Mouse (Mus musculus): ENCODE results near the gene Slc7a14. TPM values are rescaled to one million over a fixed set of nuclear protein-coding genes. Genes with fewer than 3 reads are reported as not detected.
A peak's percentile ranks its signal among the peaks of the same experiment; 100 is the strongest.

Gene Slc7a14
- polyA plus RNA-seq, 1 experiment from 2014 or later = 1.6 TPM

DNA sequence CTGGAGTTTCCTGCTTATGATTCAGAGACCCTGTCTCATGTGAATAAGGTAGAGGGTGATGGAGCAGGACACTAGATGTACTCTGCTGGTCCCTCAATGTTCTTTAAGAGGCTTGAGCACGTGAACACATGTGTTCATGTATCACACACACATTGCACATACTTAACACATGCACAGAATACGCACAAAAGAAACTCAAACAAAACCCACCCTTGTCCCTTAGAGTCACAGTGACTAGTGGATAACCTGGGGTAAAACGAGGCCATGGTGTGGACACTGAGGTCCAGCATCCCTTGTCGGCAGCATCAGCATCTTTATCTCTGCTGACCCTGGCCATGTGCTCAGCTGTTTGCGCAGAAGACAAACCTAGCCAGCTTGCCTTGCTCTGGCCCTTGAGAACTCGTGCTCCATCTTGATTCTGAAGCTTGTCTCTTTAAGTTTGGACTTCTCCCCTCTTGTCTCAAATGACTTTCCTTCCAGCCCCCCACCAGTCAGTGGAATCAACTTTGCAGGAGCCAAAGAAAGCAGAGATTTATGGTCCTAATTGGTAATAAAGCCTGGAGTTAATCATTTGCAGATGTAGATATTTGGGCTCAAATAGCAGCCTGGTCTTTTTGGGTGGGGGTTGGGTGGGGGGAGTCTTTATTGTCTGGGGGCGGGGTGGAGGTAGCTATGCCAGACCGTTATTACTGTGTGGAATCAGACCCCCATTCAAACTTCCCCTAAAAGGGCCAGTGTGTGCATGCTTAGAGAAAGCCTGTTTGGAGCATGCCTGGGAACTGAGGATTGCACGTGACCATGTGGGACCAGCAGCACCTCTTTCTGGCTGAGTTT, 97.8 kb downstream of the Slc7a14 start:
- Histone ChIP-seq H3K4me2 (replicated peaks; ENCODE audit: low read depth, low read length) (no peak overlapping the region), H3K9ac (replicated peaks; ENCODE audit: low read depth, low read length) (no peak overlapping the region), H3K36me3 (ENCODE audit: control insufficient read depth, insufficient read depth, low read length) (no peaks in the 10 kb centered on the region), H3K4me1 (ENCODE audit: control insufficient read depth, insufficient read depth, low read length) (0 out of 2 replicates have a peak, but pooled peaks cover 6% of the 10 kb centered on the region), H3K27ac (ENCODE audit: low read length) (no peak overlapping the region), H3K9me3 (ENCODE audit: control insufficient read depth, low read depth, low read length) (no peaks in the 10 kb centered on the region), H3K27me3 (ENCODE audit: control insufficient read depth, insufficient read depth, low read length) (no peaks in the 10 kb centered on the region), H3K4me3 (ENCODE audit: low read depth, low read length) (no peak overlapping the region)
- 47% methylated on average over 9 of the region's 9 CpGs for WGBS
- no peak for ATAC-seq (ENCODE audit: insufficient number of reproducible peaks, insufficient read depth, low FRiP score, low read depth)

DNA sequence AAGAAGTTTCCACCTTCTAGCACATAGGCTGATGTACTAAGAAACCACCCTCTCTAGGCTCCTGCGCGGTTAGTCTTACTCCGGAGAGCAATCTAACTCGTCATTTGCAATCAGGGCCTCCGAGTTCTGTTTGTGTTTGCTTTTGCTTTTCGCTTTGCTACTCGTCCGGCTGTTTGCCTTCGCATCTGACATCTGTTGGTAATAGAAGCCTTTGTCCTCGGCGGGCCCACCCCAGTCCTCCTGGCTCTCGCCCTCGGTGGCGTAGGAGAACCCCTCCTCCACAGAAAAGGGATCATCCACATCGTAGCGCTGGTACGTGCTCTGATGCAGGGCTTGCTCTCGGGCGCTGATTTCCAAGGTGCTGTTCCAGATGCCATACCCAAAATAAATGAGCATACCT, 101.2 kb downstream of the Slc7a14 start:
- Histone ChIP-seq H3K4me3 (ENCODE audit: low read depth, low read length) (no peak overlapping the region), H3K4me2 (replicated peaks; ENCODE audit: low read depth, low read length) (peak overlapping the region; percentile 28), H3K9ac (replicated peaks; ENCODE audit: low read depth, low read length) (no peak overlapping the region), H3K4me1 (ENCODE audit: control insufficient read depth, insufficient read depth, low read length) (0 out of 2 replicates have a peak, but pooled peaks cover 6% of the 10 kb centered on the region), H3K27ac (ENCODE audit: low read length) (no peak overlapping the region), H3K36me3 (ENCODE audit: control insufficient read depth, insufficient read depth, low read length) (no peaks in the 10 kb centered on the region), H3K9me3 (ENCODE audit: control insufficient read depth, low read depth, low read length) (no peaks in the 10 kb centered on the region), H3K27me3 (ENCODE audit: control insufficient read depth, insufficient read depth, low read length) (no peaks in the 10 kb centered on the region)
- ATAC-seq (ENCODE audit: insufficient number of reproducible peaks, insufficient read depth, low FRiP score, low read depth) = no peak
- 8% methylated on average over 19 of the region's 19 CpGs for WGBS

DNA sequence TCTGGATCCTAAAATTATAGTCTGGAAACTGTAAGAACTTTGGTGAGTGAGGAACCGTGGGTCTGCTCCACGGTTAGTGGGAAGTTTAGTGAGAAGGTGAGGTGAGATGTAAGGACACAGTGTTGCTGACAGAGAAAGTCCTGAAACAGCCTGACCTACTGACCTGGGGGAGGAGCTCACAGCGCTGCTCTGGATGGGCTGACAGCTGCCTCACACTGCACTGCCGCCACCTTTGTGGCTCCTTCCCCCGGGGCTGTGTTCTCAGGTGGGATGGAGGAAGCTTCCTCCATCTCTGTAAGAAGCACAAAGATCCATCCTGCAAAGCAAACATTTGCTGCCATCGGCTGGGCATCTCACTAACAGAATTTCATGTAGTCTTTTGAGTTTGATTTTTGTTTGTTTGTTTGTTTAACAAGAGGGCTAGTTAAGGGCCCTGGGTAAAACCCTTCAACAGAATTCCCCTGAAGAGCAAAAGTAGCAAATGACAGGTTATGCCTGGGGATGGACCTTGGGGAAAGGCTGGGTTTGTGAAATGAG, 101.7 kb downstream of the Slc7a14 start:
- no peak for ATAC-seq (ENCODE audit: insufficient number of reproducible peaks, insufficient read depth, low FRiP score, low read depth)
- H3K4me2 ChIP-seq (replicated peaks; ENCODE audit: low read depth, low read length) = peak overlapping the region; percentile 28; the same call in 1 of the 2 replicates
- WGBS = 12% methylated on average over 6 of the region's 6 CpGs

DNA sequence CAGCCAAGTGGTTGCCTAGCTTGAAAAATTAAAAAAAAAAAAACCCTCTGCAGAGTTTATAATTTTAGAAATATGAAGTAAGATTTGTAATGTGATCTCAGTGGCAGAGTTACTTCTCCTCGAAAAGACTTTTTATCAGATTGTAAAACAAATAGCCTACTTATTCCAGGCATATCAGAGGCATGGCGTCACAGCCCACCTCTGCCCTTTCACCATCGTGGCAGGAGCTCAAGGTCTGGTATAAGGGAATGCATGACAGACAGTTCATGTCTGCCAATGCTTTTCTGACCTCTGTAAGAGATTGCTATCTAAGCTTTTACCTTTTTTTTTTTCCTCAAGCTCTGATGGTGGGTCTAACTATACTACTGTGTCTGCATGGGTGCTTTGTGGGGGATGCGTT, 102.1 kb downstream of the Slc7a14 start:
- no peaks in the 10 kb centered on the region for H3K9me3 ChIP-seq (ENCODE audit: control insufficient read depth, low read depth, low read length)
- H3K4me1 ChIP-seq (ENCODE audit: control insufficient read depth, insufficient read depth, low read length) = 0 out of 2 replicates have a peak, but pooled peaks cover 6% of the 10 kb centered on the region
- no peaks in the 10 kb centered on the region for H3K27me3 ChIP-seq (ENCODE audit: control insufficient read depth, insufficient read depth, low read length)
- H3K27ac ChIP-seq (ENCODE audit: low read length) = no peak overlapping the region
- no peaks in the 10 kb centered on the region for H3K36me3 ChIP-seq (ENCODE audit: control insufficient read depth, insufficient read depth, low read length)
- H3K4me2 ChIP-seq (replicated peaks; ENCODE audit: low read depth, low read length) = no peak overlapping the region
- ATAC-seq (ENCODE audit: insufficient number of reproducible peaks, insufficient read depth, low FRiP score, low read depth) = no peak
- no peak overlapping the region for H3K9ac ChIP-seq (replicated peaks; ENCODE audit: low read depth, low read length)
- H3K4me3 ChIP-seq (ENCODE audit: low read depth, low read length) = no peak overlapping the region
- WGBS = 36% methylated on average over 4 of the region's 4 CpGs

More for the DNA sequence above, 101.7 kb downstream of the Slc7a14 start:
- Histone ChIP-seq H3K27ac (ENCODE audit: low read length) (no peak overlapping the region), H3K9me3 (ENCODE audit: control insufficient read depth, low read depth, low read length) (no peaks in the 10 kb centered on the region), H3K27me3 (ENCODE audit: control insufficient read depth, insufficient read depth, low read length) (no peaks in the 10 kb centered on the region), H3K9ac (replicated peaks; ENCODE audit: low read depth, low read length) (no peak overlapping the region), H3K4me3 (ENCODE audit: low read depth, low read length) (no peak overlapping the region), H3K4me1 (ENCODE audit: control insufficient read depth, insufficient read depth, low read length) (0 out of 2 replicates have a peak, but pooled peaks cover 6% of the 10 kb centered on the region), H3K36me3 (ENCODE audit: control insufficient read depth, insufficient read depth, low read length) (no peaks in the 10 kb centered on the region)

DNA sequence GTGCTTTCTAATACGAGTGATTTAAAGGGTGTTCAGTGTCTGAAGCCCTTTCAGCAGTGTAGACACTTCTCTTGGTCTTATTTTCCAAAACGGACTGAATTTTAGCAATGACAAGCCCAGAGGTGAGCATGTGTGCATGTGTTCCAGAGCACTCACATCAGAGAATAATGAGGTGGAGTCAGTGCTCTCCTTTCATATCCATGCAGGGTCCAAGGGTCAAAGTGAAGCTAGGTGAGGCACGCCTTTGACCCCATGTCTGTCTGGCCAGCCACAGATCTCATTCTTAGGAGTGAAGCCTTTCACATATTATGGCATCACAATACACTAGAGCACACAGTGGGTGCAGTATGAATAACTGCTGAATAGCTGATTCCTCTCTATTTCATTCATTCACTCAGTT, 105.0 kb downstream of the Slc7a14 start:
- Histone ChIP-seq H3K4me2 (replicated peaks; ENCODE audit: low read depth, low read length) (no peak overlapping the region), H3K4me3 (ENCODE audit: low read depth, low read length) (no peak overlapping the region), H3K4me1 (ENCODE audit: control insufficient read depth, insufficient read depth, low read length) (0 out of 2 replicates have a peak, but pooled peaks cover 6% of the 10 kb centered on the region), H3K36me3 (ENCODE audit: control insufficient read depth, insufficient read depth, low read length) (no peaks in the 10 kb centered on the region), H3K9me3 (ENCODE audit: control insufficient read depth, low read depth, low read length) (no peaks in the 10 kb centered on the region), H3K9ac (replicated peaks; ENCODE audit: low read depth, low read length) (no peak overlapping the region), H3K27ac (ENCODE audit: low read length) (no peak overlapping the region), H3K27me3 (ENCODE audit: control insufficient read depth, insufficient read depth, low read length) (no peaks in the 10 kb centered on the region)
- ATAC-seq (ENCODE audit: insufficient number of reproducible peaks, insufficient read depth, low FRiP score, low read depth) = no peak
- WGBS = 64% methylated on average over 3 of the region's 3 CpGs

DNA sequence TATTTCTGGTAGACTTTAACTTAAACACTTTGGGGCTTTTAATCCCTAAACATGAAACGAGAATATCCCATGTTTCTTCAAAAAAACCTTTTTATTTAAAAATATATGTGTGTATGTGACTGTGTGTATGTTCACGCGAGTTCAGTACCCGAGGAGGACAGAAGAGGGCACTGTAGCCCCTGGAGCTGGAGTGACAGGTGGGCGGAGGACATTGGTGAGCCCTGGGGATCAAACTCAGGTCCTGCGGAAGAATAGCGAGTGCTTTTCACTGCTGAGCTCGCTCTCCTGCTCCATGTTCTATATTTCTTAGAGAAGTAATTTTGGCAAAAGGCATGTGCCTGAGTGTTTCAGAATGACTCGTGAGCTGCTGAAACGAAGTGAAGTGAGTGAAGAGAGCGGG, 106.2 kb downstream of the Slc7a14 start:
- no peak for ATAC-seq (ENCODE audit: insufficient number of reproducible peaks, insufficient read depth, low FRiP score, low read depth)
- Histone ChIP-seq H3K27ac (ENCODE audit: low read length) (no peak overlapping the region), H3K9me3 (ENCODE audit: control insufficient read depth, low read depth, low read length) (no peaks in the 10 kb centered on the region), H3K36me3 (ENCODE audit: control insufficient read depth, insufficient read depth, low read length) (no peaks in the 10 kb centered on the region), H3K9ac (replicated peaks; ENCODE audit: low read depth, low read length) (no peak overlapping the region), H3K4me1 (ENCODE audit: control insufficient read depth, insufficient read depth, low read length) (0 out of 2 replicates have a peak, but pooled peaks cover 9% of the 10 kb centered on the region), H3K4me2 (replicated peaks; ENCODE audit: low read depth, low read length) (no peak overlapping the region), H3K4me3 (ENCODE audit: low read depth, low read length) (no peak overlapping the region), H3K27me3 (ENCODE audit: control insufficient read depth, insufficient read depth, low read length) (no peaks in the 10 kb centered on the region)
- 87% methylated on average over 11 of the region's 11 CpGs for WGBS

DNA sequence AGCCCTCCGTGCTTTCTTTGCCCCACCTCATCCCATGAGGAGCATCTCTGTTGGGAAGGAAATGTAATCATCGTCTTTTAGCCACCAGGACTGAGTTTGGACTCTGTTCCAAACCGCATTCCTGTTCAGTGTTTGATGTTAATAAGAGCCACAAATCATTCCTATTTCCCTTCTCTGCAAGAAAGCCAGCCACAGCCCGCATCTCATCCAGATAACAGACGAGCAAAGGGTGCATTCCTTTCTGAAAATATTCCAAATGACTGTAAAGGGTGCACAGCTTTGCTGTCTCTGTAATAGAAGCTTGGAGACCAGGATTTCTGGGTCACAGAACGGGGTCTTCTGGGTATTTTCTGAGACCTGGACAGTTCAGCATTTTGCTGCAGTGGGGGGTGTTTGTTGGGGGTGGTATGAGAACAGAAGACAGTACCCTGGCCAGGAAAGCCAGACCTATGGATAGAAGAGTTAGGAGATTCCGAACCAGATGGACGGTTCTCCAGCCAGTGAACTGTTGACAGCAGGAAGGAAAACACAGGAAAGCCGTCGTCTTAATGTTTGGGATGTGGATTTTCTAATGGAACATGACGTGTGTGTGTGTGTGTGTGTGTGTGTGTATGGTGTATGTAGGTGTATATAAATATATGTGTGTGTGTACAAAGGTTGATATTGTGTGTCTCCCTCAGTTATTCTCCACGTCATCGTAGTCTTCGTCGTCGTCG, 110.9 kb downstream of the Slc7a14 start:
- Histone ChIP-seq H3K9me3 (ENCODE audit: control insufficient read depth, low read depth, low read length) (no peaks in the 10 kb centered on the region), H3K9ac (replicated peaks; ENCODE audit: low read depth, low read length) (no peak overlapping the region), H3K4me2 (replicated peaks; ENCODE audit: low read depth, low read length) (no peak overlapping the region), H3K4me3 (ENCODE audit: low read depth, low read length) (no peak overlapping the region), H3K36me3 (ENCODE audit: control insufficient read depth, insufficient read depth, low read length) (no peaks in the 10 kb centered on the region), H3K4me1 (ENCODE audit: control insufficient read depth, insufficient read depth, low read length) (0 out of 2 replicates have a peak, but pooled peaks cover 3% of the 10 kb centered on the region), H3K27ac (ENCODE audit: low read length) (peak overlapping the region; percentile 45; the same call in 1 of the 2 replicates), H3K27me3 (ENCODE audit: control insufficient read depth, insufficient read depth, low read length) (no peaks in the 10 kb centered on the region)
- 56% methylated on average over 17 of the region's 17 CpGs for WGBS
- no peak for ATAC-seq (ENCODE audit: insufficient number of reproducible peaks, insufficient read depth, low FRiP score, low read depth)

DNA sequence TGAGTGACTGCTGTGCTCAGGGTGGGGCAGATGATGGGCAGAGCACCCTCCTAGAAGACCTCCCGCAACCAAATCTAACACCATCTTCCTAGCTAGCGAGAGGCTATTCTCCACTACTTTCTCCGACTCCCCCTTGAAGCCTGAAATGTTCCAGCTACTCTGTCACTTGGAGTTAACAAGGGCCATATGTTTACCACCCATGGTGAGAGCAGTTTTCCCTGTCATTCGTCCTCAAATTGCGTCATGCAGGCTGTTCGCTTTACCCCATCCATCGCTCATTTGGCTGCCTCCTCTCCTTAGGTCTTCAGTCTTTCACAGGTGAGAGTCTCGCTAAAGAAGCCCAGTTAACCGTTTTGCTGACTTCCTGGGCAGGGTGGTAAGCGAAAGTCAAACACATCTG, 118.8 kb downstream of the Slc7a14 start:
- Histone ChIP-seq H3K4me3 (ENCODE audit: low read depth, low read length) (no peak overlapping the region), H3K36me3 (ENCODE audit: control insufficient read depth, insufficient read depth, low read length) (no peaks in the 10 kb centered on the region), H3K9ac (replicated peaks; ENCODE audit: low read depth, low read length) (no peak overlapping the region), H3K27me3 (ENCODE audit: control insufficient read depth, insufficient read depth, low read length) (no peaks in the 10 kb centered on the region), H3K9me3 (ENCODE audit: control insufficient read depth, low read depth, low read length) (no peaks in the 10 kb centered on the region), H3K4me2 (replicated peaks; ENCODE audit: low read depth, low read length) (no peak overlapping the region), H3K27ac (ENCODE audit: low read length) (peak overlapping the region; percentile 21; the same call in 1 of the 2 replicates), H3K4me1 (ENCODE audit: control insufficient read depth, insufficient read depth, low read length) (peaks cover 4% of the 10 kb centered on the region; the same call in 1 of the 2 replicates)
- WGBS = 32% methylated on average over 10 of the region's 10 CpGs
- ATAC-seq (ENCODE audit: insufficient number of reproducible peaks, insufficient read depth, low FRiP score, low read depth) = peak; percentile 28; the same call in 1 of the 2 replicates

Measured in stomach, embryonic 14.5 days (tissue).